ENCODE assay signal across 22 mouse cellular contexts in the genomic region with DNA sequence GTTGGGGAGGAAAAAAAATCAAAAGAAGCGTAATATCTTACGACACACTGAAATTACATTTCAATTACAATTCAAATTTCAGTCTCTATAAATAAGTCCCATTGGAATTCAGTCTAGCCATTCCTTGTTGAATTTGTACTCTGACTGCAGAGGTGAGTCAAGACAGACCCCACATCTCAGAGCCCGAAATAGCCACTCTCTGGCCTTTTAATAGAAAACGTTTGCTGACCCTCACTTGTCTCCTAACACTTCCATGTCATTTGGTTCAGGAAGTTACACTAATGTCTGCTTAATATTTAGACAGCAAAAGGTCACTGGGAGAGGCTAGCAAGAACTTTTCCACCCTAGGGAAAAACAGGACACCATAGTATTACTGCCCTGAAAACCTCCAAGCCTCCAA.
DNase-seq lines count a peak whose midpoint lies in the region; ATAC-seq and TF ChIP-seq lines count a peak whose summit lies in the region.
"Had no signal": no experiment of that assay in that cellular context is flagged by ENCODE, and none has a peak within 500 bp of the region (broad histone marks: within the 10 kb centered on the region; RNA-seq: fewer than 3 reads in every experiment).

No protein-coding gene starts in this region.

- no peaks in the 10 kb centered on the region for H3K27me3 ChIP-seq in heart, embryonic 12.5 days (replicated peaks)
- H3K27me3 ChIP-seq in heart, postnatal 0 days (ENCODE audit: control insufficient read depth, insufficient read depth, low read length) = no peaks in the 10 kb centered on the region
- H3K27me3 ChIP-seq: embryonic facial prominence, embryonic 15.5 days; forebrain, embryonic 15.5 days; hindbrain, embryonic 12.5 days had no signal

- no peak for DNase-seq in heart, postnatal 36 days
- peak; percentile 14 for DNase-seq in heart, postnatal 0 days (ENCODE audit: low spot score)
- DNase-seq in heart, adult 11 months = no peak
- peak; percentile 15 for DNase-seq in lung, postnatal 10 days
- DNase-seq in lung, postnatal 36 days = peak; percentile 39
- no peak for DNase-seq in frontal cortex, postnatal 36 days (ENCODE audit: low spot score in 2 of 2)
- DNase-seq: adrenal gland, adult 2 months; adrenal gland, postnatal 25 days; cerebellum, adult 18-20 months; cerebellum, adult 9-11 months; cerebellum, postnatal 36 days; embryo, embryonic 11 days; gastrocnemius, postnatal 25 days; kidney, adult 8-10 months had no signal

- peaks cover 3% of the 10 kb centered on the region for H3K4me1 ChIP-seq in heart, embryonic 12.5 days (replicated peaks)
- H3K4me1 ChIP-seq in heart, postnatal 0 days (ENCODE audit: control insufficient read depth, insufficient read depth) = no peaks in the 10 kb centered on the region
- H3K4me1 ChIP-seq: embryonic facial prominence, embryonic 15.5 days; forebrain, embryonic 15.5 days; hindbrain, embryonic 12.5 days had no signal

- TF ChIP-seq CTCF in heart, postnatal 0 days (IDR thresholded peaks at IDR 0.05; ENCODE audit: low read depth) = no peak

- intact Hi-C loops in heart, postnatal 36 days (cut with DNase I) = no loop called here

- no peak for ATAC-seq in heart, embryonic 12.5 days (ENCODE audit: insufficient number of reproducible peaks, low FRiP score)
- peak; percentile 33; the same call in 1 of the 2 replicates for ATAC-seq in heart, postnatal 0 days (ENCODE audit: insufficient read depth, low read depth)
- ATAC-seq: forebrain, embryonic 15.5 days; hindbrain, embryonic 16.5 days; inflammation-experienced regulatory T-cells, adult 6 months; intestine, postnatal 0 days had no signal

- H3K9me3 ChIP-seq in heart, embryonic 12.5 days (replicated peaks) = no peaks in the 10 kb centered on the region
- H3K9me3 ChIP-seq in heart, postnatal 0 days (replicated peaks; ENCODE audit: control insufficient read depth, low read length) = no peaks in the 10 kb centered on the region
- H3K9me3 ChIP-seq: embryonic facial prominence, embryonic 15.5 days; forebrain, embryonic 15.5 days; hindbrain, embryonic 12.5 days had no signal

- no peak overlapping the region for H3K4me3 ChIP-seq in heart, embryonic 12.5 days
- H3K4me3 ChIP-seq in heart, postnatal 0 days (ENCODE audit: low read depth, low read length) = no peak overlapping the region
- H3K4me3 ChIP-seq: embryonic facial prominence, embryonic 15.5 days; erythroblast, embryonic 14.5 days; forebrain, embryonic 15.5 days; hindbrain, embryonic 12.5 days had no signal

- H3K4me2 ChIP-seq in heart, embryonic 12.5 days = no peak overlapping the region
- no peak overlapping the region for H3K4me2 ChIP-seq in heart, postnatal 0 days (ENCODE audit: low read depth, low read length)
- H3K4me2 ChIP-seq: embryonic facial prominence, embryonic 15.5 days; forebrain, embryonic 15.5 days; hindbrain, embryonic 12.5 days had no signal

- no peaks in the 10 kb centered on the region for H3K36me3 ChIP-seq in heart, embryonic 12.5 days
- no peaks in the 10 kb centered on the region for H3K36me3 ChIP-seq in heart, postnatal 0 days (replicated peaks; ENCODE audit: control insufficient read depth, insufficient read depth, low read length)
- H3K36me3 ChIP-seq: embryonic facial prominence, embryonic 15.5 days; forebrain, embryonic 15.5 days; hindbrain, embryonic 12.5 days had no signal

- H3K27ac ChIP-seq in heart, embryonic 12.5 days (ENCODE audit: poor library complexity, severe bottlenecking) = peak overlapping the region; percentile 58
- H3K27ac ChIP-seq in heart, postnatal 0 days (ENCODE audit: low read depth) = no peak overlapping the region
- H3K27ac ChIP-seq: embryonic facial prominence, embryonic 15.5 days; forebrain, embryonic 15.5 days; hindbrain, embryonic 12.5 days had no signal

- H3K9ac ChIP-seq in heart, embryonic 12.5 days = no peak overlapping the region
- H3K9ac ChIP-seq in heart, postnatal 0 days (replicated peaks; ENCODE audit: low read depth, low read length) = no peak overlapping the region
- H3K9ac ChIP-seq: embryonic facial prominence, embryonic 15.5 days; forebrain, embryonic 15.5 days; hindbrain, embryonic 12.5 days had no signal

- 44% methylated on average over 4 of the region's 4 CpGs for WGBS in heart, embryonic 12.5 days
- WGBS in heart, postnatal 0 days = 42% methylated on average over 4 of the region's 4 CpGs

- TF ChIP-seq EP300 in heart, postnatal 0 days (IDR thresholded peaks at IDR 0.05; ENCODE audit: low read depth) = no peak

Comparison
In these comparisons a context has a peak if more than half of its experiments do, and no peak if none do; other contexts are left out.
1. DNase-seq: peak in heart, postnatal 0 days (single experiment), lung, postnatal 10 days (single experiment) and lung, postnatal 36 days (single experiment); none in heart, postnatal 36 days (0 of 2), heart, adult 11 months (single experiment) and frontal cortex, postnatal 36 days (0 of 2).